Mouse (Mus musculus) lung, embryonic 14.5 days (tissue): ENCODE results near the gene Trim16. TPM values are rescaled to one million over a fixed set of nuclear protein-coding genes. Genes with fewer than 3 reads are reported as not detected.

Experiments used
- ATAC-seq: fragments of 200-750 bp; cut with Nextera tagmentation; 2 replicates; pipeline ENCODE4 v1.8.0; 2017; ENCODE audit warnings: mild to moderate bottlenecking, moderate TSS enrichment, moderate library complexity; ENCODE audit not compliant: insufficient read depth
- DNase-seq: peaks from one replicate; pipeline ENCODE4 v3.0.0-alpha.2; 2015
- H3K27ac ChIP-seq: fragments of 300-500 bp; sonication (generic); 2 replicates; pipeline ENCODE4 v1.5.1; 2014; ENCODE audit warnings: low read depth, mild to moderate bottlenecking, moderate library complexity
- H3K27me3 ChIP-seq: fragments of 300-500 bp; sonication (generic); 2 replicates; pipeline ENCODE4 v1.6.1; 2014; ENCODE audit warnings: low read length, control low read depth; ENCODE audit not compliant: insufficient read depth
- H3K36me3 ChIP-seq: fragments of 300-500 bp; sonication (generic); 2 replicates; pipeline ENCODE4 v1.6.1; 2014; ENCODE audit warnings: control low read depth; ENCODE audit not compliant: insufficient read depth
- H3K4me1 ChIP-seq: fragments of 300-500 bp; sonication (generic); 2 replicates; pipeline ENCODE4 v1.6.1; 2014; ENCODE audit warnings: antibody characterized with exemption, control low read depth; ENCODE audit not compliant: insufficient read depth
- H3K4me2 ChIP-seq: fragments of 300-500 bp; sonication (generic); 2 replicates; pipeline ENCODE4 v1.6.1; 2014; ENCODE audit warnings: mild to moderate bottlenecking
- H3K4me3 ChIP-seq: fragments of 300-500 bp; sonication (generic); 2 replicates; pipeline ENCODE4 v1.5.1; 2014; ENCODE audit warnings: low read depth, low read length
- H3K9ac ChIP-seq: fragments of 300-500 bp; sonication (generic); 2 replicates; pipeline ENCODE4 v1.6.1; 2014
- H3K9me3 ChIP-seq: fragments of 300-500 bp; sonication (generic); 2 replicates; pipeline ENCODE4 v1.6.1; 2016; ENCODE audit warnings: low read depth, low read length, control low read depth
- CTCF ChIP-seq: IDR thresholded peaks from 2 replicates; pipeline ENCODE4 v1.5.1; 2016; ENCODE audit warnings: antibody characterized with exemption, low read depth
- WGBS: fragments of 180-500 bp; shearing (Covaris S2); extraction: QIAGEN DNeasy Blood & Tissue Kit; methylation state at CpG from one replicate; pipeline ENCODE4 v1.1.7; 2014; 5-methylcytosine and 5-hydroxymethylcytosine counted together
- polyA plus RNA-seq: library from polyadenylated mRNA; unstranded; fragments of >200 nt; fragmentation: Nextera tagmentation; extraction: Ambion mirVana; gene quantifications from 2 replicates; pipeline ENCODE4 v1.2.1, GENCODE M21; 2014

Trim16 gene
- polyA plus RNA-seq, 1 experiment from 2014 or later: 18.0 TPM

GRCm38 (mm10) chr11:62885323-62885722 lies 65.3 kb downstream of the Trim16 start:
- 52% methylated on average over 5 of the region's 5 CpGs for WGBS
- no peak for TF ChIP-seq CTCF
- peaks cover 63% of the 10 kb centered on the region for H3K36me3 ChIP-seq
- peak; percentile 36 for DNase-seq
- H3K27me3 ChIP-seq: no peaks in the 10 kb centered on the region
- no peak overlapping the region for H3K27ac ChIP-seq
- H3K4me1 ChIP-seq: peaks cover 2% of the 10 kb centered on the region; the same call in 1 of the 2 replicates
- H3K9ac ChIP-seq: no peak overlapping the region
- no peak overlapping the region for H3K4me3 ChIP-seq
- ATAC-seq: no peak
- no peaks in the 10 kb centered on the region for H3K9me3 ChIP-seq
- no peak overlapping the region for H3K4me2 ChIP-seq

GRCm38 (mm10) chr11:62890796-62891195 lies 70.8 kb downstream of the Trim16 start:
- TF ChIP-seq CTCF: no peak
- 88% methylated on average over 4 of the region's 4 CpGs for WGBS
- no peaks in the 10 kb centered on the region for H3K27me3 ChIP-seq
- ATAC-seq (no peak), DNase-seq (no peak)
- H3K4me2 ChIP-seq: no peak overlapping the region
- no peaks in the 10 kb centered on the region for H3K4me1 ChIP-seq
- no peak overlapping the region for H3K9ac ChIP-seq
- H3K27ac ChIP-seq: no peak overlapping the region
- no peak overlapping the region for H3K4me3 ChIP-seq
- no peaks in the 10 kb centered on the region for H3K9me3 ChIP-seq
- H3K36me3 ChIP-seq: peaks cover 68% of the 10 kb centered on the region

- no peak overlapping the region for H3K4me3 ChIP-seq
These were observed 71.7 kb downstream of the Trim16 start for GRCm38 (mm10) chr11:62891763-62892162.

More at GRCm38 (mm10) chr11:62891763-62892162, 71.7 kb downstream of the Trim16 start:
- no peak for DNase-seq
- no peaks in the 10 kb centered on the region for H3K9me3 ChIP-seq
- H3K4me2 ChIP-seq: no peak overlapping the region
- H3K27ac ChIP-seq: no peak overlapping the region
- 87% methylated on average over 11 of the region's 11 CpGs for WGBS
- peaks cover 65% of the 10 kb centered on the region for H3K36me3 ChIP-seq
- no peaks in the 10 kb centered on the region for H3K4me1 ChIP-seq
- H3K27me3 ChIP-seq: no peaks in the 10 kb centered on the region
- no peak for TF ChIP-seq CTCF
- ATAC-seq: no peak
- no peak overlapping the region for H3K9ac ChIP-seq

Other genes with a start within 250 kb of the Trim16 start
- gene Trpv2, start 245.7 kb upstream of the Trim16 start, polyA plus RNA-seq: 3.9 and 4.2 TPM in 2 replicates
- gene Lrrc75a, start 171.7 kb upstream of the Trim16 start, polyA plus RNA-seq: 14.1 and 16.4 TPM in 2 replicates
- 42.7 and 42.8 TPM in 2 replicates for gene Mmgt2, start 171.6 kb upstream of the Trim16 start, polyA plus RNA-seq
- 7.9 and 9.0 TPM in 2 replicates for gene Zfp287, start 88.3 kb upstream of the Trim16 start, polyA plus RNA-seq
- not detected in 2 replicates for gene Gm10428, start 67.1 kb upstream of the Trim16 start, polyA plus RNA-seq
- 17.3 and 21.3 TPM in 2 replicates for gene Zfp286, start 30.8 kb upstream of the Trim16 start, polyA plus RNA-seq
- gene Fbxw10, start 26.8 kb downstream of the Trim16 start, polyA plus RNA-seq: 0.24 and 0.30 TPM in 2 replicates
- 55.3 and 57.7 TPM in 2 replicates for gene Tvp23b, start 59.2 kb downstream of the Trim16 start, polyA plus RNA-seq
- gene Cdrt4, start 131.0 kb downstream of the Trim16 start, polyA plus RNA-seq: 0.83 TPM in 1 of 2 replicates, not detected in the other
- gene Tekt3, start 241.4 kb downstream of the Trim16 start, polyA plus RNA-seq: 0.14 TPM in 1 of 2 replicates, not detected in the other